Mouse (Mus musculus) G1E (cell line): ENCODE measurements around the gene Slc16a10.

ENCODE experiments used
- CTCF ChIP-seq: IDR thresholded peaks from 2 replicates; pipeline ENCODE4 v1.5.1; 2012; ENCODE audit warnings: low read depth, low read length, inconsistent platforms, mixed read lengths
- GATA1 ChIP-seq: IDR thresholded peaks from 2 replicates; pipeline ENCODE4 v1.6.1; 2012; ENCODE audit warnings: borderline replicate concordance, low read length, inconsistent platforms, mixed read lengths

DNA sequence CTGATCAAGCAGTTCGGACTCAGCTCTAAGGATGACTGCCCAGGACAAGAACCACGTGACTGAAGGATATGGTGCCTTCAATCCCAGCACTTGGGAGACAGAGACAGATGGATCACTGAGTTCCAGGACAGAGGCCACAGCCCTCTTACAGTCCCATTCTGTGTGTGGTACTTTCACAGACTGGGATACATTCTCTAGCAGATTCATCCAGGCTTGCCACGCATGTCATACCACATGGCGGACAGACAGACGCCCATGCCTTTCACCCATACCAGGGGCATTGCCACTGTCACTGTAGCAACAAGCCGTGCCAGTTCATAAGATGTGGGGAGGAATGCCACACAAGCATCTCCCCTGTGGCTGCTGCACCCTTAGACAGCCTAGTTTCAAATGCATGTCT is 111.3 kb downstream of the Slc16a10 start:
- TF ChIP-seq CTCF: no peak
- TF ChIP-seq GATA1: no peak
